Mouse (Mus musculus) thymus, adult 2 months (tissue): ENCODE measurements around the gene Map2.

ENCODE experiments used
- CTCF ChIP-seq: fragments of 200-500 bp; IDR thresholded peaks from 2 replicates; pipeline ENCODE4 v1.5.1; 2012; ENCODE audit warnings: mild to moderate bottlenecking, control low read depth, low read length, moderate library complexity, borderline replicate concordance; ENCODE audit not compliant: control insufficient read depth, poor library complexity, insufficient read depth; ENCODE audit errors: extremely low read depth
- POLR2A ChIP-seq: fragments of 200-500 bp; IDR thresholded peaks from 2 replicates; pipeline ENCODE4 v1.6.1; 2012; ENCODE audit warnings: mild to moderate bottlenecking, low read length, control low read depth, moderate library complexity; ENCODE audit not compliant: control insufficient read depth, poor library complexity, insufficient read depth; ENCODE audit errors: extremely low read depth

GRCm38 (mm10) chr1:66468704-66469020 is 293.6 kb downstream of the Map2 start:
- TF ChIP-seq CTCF (no peak), POLR2A (no peak)
